Mouse (Mus musculus): Measurements from ENCODE around the gene Ucp3. TPM values are rescaled to one million over a fixed set of nuclear protein-coding genes. Genes with fewer than 3 reads are reported as not detected.
A peak's percentile ranks its signal among the peaks of the same experiment; 100 is the strongest.

Gene Ucp3
- polyA plus RNA-seq, 1 experiment from 2014 or later, result 0.05 TPM

DNA sequence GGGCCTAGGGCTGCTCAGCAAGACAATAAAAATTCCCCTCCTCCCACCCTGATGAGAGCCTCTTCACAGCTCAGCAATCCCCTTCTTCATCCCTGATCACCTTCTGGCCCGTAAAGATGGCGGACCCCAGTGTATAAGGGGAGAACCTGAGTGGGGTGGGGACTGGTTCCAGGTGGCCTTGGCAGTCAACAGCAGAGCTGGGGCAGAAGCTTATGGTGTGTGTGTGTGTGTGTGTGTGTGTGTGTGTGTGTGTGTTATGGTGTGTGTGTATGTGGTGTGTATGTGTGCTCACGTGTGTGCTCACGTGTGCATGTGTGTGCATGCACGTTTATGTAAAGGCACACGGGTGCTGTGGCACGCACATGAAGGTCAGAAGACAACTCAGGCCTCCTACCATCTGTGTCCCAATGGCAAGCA, 21.6 kb downstream of the Ucp3 start:
- H3K9ac ChIP-seq, result peak overlapping the region; percentile 17; the same call in 1 of the 2 replicates
- no peaks in the 10 kb centered on the region for H3K27me3 ChIP-seq (replicated peaks)
- H3K36me3 ChIP-seq, result peaks cover 25% of the 10 kb centered on the region
- 74% methylated on average over 7 of the region's 7 CpGs for WGBS
- H3K27ac ChIP-seq, result peak overlapping the region; percentile 85
- ATAC-seq (ENCODE audit: insufficient read depth, low FRiP score, low read depth), result no peak
- peaks cover 43% of the 10 kb centered on the region for H3K4me1 ChIP-seq
- H3K4me2 ChIP-seq, result peak overlapping the region; percentile 96
- no peaks in the 10 kb centered on the region for H3K9me3 ChIP-seq
- peak overlapping the region; percentile 56 for H3K4me3 ChIP-seq (replicated peaks)

DNA sequence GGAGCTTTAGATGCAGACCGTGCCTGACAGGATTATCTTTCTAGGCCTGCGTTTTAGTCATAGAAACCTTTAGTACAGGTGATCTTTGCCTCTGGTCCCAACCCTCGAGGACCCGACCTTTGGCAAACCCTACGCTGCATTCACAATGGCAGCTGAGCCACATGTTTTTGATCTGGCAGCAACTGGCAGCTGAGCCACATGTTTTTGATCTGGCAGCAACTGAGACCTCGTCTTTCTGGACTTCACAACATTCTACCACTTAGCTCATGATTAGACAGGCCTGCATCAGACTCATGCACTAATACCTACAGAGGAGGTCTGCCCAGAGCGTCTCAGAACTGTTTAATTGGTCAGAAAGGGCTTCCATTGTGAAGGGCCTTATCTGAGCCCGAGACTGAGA, 22.3 kb downstream of the Ucp3 start:
- Histone ChIP-seq H3K4me2 (peak overlapping the region; percentile 96), H3K9ac (peak overlapping the region; percentile 10; the same call in 1 of the 2 replicates), H3K27me3 (replicated peaks) (no peaks in the 10 kb centered on the region), H3K4me3 (replicated peaks) (peak overlapping the region; percentile 56), H3K9me3 (no peaks in the 10 kb centered on the region), H3K27ac (peak overlapping the region; percentile 85), H3K4me1 (peaks cover 43% of the 10 kb centered on the region), H3K36me3 (peaks cover 30% of the 10 kb centered on the region)
- 41% methylated on average over 8 of the region's 8 CpGs for WGBS
- ATAC-seq (ENCODE audit: insufficient read depth, low FRiP score, low read depth), result no peak

DNA sequence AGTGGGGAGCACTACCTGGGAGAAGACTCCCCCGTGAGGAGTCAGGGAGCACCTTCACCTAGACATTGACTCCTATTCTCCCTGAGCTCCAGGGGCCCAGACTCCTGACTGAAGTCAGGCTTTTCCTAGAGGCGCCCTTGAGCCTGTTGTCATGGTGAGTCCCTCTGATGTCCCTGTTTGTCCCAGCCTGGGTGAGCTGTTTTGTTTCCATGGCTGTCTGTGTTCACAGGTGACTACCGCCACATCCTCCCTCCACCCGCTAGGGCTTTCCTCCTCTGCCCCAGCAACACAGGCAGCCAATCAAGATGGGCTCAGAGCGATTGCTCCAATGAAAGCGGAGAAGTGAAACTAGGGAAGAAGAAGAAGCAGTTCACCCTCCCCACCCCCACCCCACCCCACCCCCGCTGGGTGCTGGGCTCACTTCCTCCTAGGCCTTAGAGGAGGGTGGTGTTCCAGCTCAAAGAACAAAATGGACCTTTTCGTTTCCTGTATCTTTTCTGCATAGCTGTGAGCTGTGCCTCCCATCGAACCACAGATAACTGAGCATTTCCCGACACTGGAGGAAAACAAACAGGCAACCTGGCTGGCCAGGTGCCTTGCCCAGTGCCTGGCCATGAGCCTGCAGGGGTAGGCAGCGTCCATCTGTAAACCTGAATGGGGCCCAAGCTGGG, 22.9 kb downstream of the Ucp3 start:
- Histone ChIP-seq H3K4me2 (peak overlapping the region; percentile 96), H3K4me3 (replicated peaks) (peak overlapping the region; percentile 56), H3K36me3 (peaks cover 30% of the 10 kb centered on the region), H3K9me3 (no peaks in the 10 kb centered on the region), H3K9ac (peak overlapping the region; percentile 10; the same call in 1 of the 2 replicates), H3K27ac (peak overlapping the region; percentile 85), H3K27me3 (replicated peaks) (no peaks in the 10 kb centered on the region), H3K4me1 (peaks cover 43% of the 10 kb centered on the region)
- peak; percentile 67 for ATAC-seq (ENCODE audit: insufficient read depth, low FRiP score, low read depth)
- WGBS, result 28% methylated on average over 11 of the region's 11 CpGs

DNA sequence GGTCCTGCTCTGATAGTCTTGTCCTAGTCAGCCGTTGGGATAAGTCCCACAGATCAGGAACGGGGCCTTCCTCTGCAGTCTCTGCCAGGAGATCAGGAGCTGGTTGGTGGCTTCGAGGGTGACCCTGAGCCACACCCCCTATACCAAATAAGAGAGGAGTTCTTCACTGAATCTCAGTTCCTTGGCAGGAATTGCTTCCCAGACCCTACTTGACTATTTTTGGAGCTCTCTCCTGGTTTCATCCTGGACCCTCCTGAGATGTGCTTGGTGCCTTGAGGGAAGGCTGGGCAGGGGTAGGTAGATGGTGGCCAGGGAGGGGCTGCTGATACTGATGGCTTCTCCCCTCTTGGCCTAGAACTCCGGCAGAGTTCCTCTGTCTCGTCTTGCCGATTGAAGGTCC, 23.6 kb downstream of the Ucp3 start:
- Histone ChIP-seq H3K9me3 (no peaks in the 10 kb centered on the region), H3K4me1 (peaks cover 43% of the 10 kb centered on the region), H3K4me3 (replicated peaks) (peak overlapping the region; percentile 56; the same call in 1 of the 2 replicates), H3K9ac (no peak overlapping the region), H3K4me2 (peak overlapping the region; percentile 96), H3K36me3 (peaks cover 30% of the 10 kb centered on the region), H3K27me3 (replicated peaks) (no peaks in the 10 kb centered on the region), H3K27ac (no peak overlapping the region)
- WGBS, result 68% methylated on average over 6 of the region's 6 CpGs
- ATAC-seq (ENCODE audit: insufficient read depth, low FRiP score, low read depth), result no peak

DNA sequence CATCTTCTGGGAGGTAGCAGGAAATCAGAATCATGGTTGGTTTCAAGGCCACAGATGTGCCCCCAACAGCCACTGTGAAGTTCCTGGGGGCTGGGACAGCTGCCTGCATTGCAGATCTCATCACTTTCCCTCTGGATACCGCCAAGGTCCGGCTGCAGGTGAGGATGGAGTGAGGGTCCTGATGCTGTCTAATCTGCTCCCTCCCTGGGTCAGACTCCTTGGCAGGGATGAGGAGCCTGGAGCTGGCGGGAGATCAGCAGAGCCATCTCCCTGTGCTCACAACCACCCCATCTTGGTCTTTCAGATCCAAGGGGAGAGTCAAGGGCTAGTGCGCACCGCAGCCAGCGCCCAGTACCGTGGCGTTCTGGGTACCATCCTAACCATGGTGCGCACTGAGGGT, 24.0 kb downstream of the Ucp3 start:
- Histone ChIP-seq H3K4me2 (peak overlapping the region; percentile 96; the same call in 1 of the 2 replicates), H3K4me1 (peaks cover 43% of the 10 kb centered on the region), H3K36me3 (peaks cover 30% of the 10 kb centered on the region), H3K4me3 (replicated peaks) (peak overlapping the region; percentile 56; the same call in 1 of the 2 replicates), H3K9ac (no peak overlapping the region), H3K27ac (no peak overlapping the region), H3K9me3 (no peaks in the 10 kb centered on the region), H3K27me3 (replicated peaks) (no peaks in the 10 kb centered on the region)
- WGBS, result 99% methylated on average over 9 of the region's 9 CpGs
- ATAC-seq (ENCODE audit: insufficient read depth, low FRiP score, low read depth), result no peak

DNA sequence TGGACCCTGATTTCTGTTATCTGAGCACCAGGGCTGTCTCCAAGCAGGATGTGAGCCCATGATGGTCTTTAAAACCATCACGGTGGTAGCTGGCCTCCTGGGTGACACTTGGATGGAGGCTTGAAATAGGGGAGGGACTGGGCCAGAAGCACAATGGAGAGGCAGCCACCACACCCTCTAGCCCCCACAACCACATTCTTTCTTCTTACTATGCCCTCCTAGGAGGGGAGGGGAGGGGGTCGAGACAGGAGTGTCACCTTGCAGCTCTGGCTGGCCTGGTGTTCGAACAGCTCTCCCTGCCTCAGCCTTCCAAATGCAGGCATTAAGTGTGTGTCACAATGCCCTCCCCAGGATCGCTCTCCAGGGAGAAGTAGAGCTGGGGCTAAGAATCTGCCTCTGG, 24.6 kb downstream of the Ucp3 start:
- no peak overlapping the region for H3K4me2 ChIP-seq
- H3K4me1 ChIP-seq, result peaks cover 40% of the 10 kb centered on the region
- H3K36me3 ChIP-seq, result peaks cover 30% of the 10 kb centered on the region
- no peak overlapping the region for H3K9ac ChIP-seq
- ATAC-seq (ENCODE audit: insufficient read depth, low FRiP score, low read depth), result no peak
- H3K4me3 ChIP-seq (replicated peaks), result no peak overlapping the region
- H3K9me3 ChIP-seq, result no peaks in the 10 kb centered on the region
- 74% methylated on average over 4 of the region's 4 CpGs for WGBS
- no peak overlapping the region for H3K27ac ChIP-seq
- no peaks in the 10 kb centered on the region for H3K27me3 ChIP-seq (replicated peaks)

DNA sequence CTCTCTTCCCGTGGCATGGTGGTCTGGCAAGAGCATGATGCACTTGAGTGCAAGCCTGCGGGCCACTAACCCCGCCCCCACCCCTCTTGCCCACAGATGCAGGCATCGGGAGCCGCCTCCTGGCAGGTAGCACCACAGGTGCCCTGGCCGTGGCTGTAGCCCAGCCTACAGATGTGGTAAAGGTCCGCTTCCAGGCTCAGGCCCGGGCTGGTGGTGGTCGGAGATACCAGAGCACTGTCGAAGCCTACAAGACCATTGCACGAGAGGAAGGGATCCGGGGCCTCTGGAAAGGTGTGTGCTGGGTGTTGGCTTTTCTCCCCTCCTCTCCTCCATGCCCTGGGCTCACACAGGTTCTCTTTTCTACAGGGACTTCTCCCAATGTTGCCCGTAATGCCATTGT, 25.2 kb downstream of the Ucp3 start:
- no peaks in the 10 kb centered on the region for H3K9me3 ChIP-seq
- H3K4me2 ChIP-seq, result no peak overlapping the region
- 90% methylated on average over 13 of the region's 13 CpGs for WGBS
- no peak overlapping the region for H3K9ac ChIP-seq
- peaks cover 38% of the 10 kb centered on the region for H3K4me1 ChIP-seq
- no peaks in the 10 kb centered on the region for H3K27me3 ChIP-seq (replicated peaks)
- H3K4me3 ChIP-seq (replicated peaks), result no peak overlapping the region
- no peak for ATAC-seq (ENCODE audit: insufficient read depth, low FRiP score, low read depth)
- no peak overlapping the region for H3K27ac ChIP-seq
- H3K36me3 ChIP-seq, result peaks cover 30% of the 10 kb centered on the region

DNA sequence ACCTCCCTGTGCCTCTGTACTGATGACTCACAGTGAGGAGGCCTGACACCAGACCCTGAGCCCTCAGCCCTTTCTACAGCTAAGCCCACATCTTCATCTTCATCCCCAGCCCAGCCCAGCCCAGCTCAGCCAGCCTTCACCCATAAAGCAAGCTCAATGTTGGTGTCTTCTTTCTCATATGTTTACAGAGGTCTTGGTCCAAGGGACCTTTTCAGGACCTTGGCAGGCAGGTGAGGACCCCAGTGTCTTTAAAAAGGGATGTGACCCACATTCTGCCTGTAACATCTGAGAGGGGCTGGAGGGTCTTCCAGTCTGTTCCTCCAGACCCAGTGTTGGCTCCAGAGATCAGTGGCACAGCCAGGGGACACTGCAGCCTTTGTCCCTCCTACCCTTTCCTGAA, 26.7 kb downstream of the Ucp3 start:
- H3K4me1 ChIP-seq, result peaks cover 26% of the 10 kb centered on the region
- H3K36me3 ChIP-seq, result peaks cover 30% of the 10 kb centered on the region
- H3K9ac ChIP-seq, result no peak overlapping the region
- no peak overlapping the region for H3K27ac ChIP-seq
- no peaks in the 10 kb centered on the region for H3K9me3 ChIP-seq
- no peak for ATAC-seq (ENCODE audit: insufficient read depth, low FRiP score, low read depth)
- no peak overlapping the region for H3K4me3 ChIP-seq (replicated peaks)
- H3K4me2 ChIP-seq, result no peak overlapping the region
- H3K27me3 ChIP-seq (replicated peaks), result no peaks in the 10 kb centered on the region

DNA sequence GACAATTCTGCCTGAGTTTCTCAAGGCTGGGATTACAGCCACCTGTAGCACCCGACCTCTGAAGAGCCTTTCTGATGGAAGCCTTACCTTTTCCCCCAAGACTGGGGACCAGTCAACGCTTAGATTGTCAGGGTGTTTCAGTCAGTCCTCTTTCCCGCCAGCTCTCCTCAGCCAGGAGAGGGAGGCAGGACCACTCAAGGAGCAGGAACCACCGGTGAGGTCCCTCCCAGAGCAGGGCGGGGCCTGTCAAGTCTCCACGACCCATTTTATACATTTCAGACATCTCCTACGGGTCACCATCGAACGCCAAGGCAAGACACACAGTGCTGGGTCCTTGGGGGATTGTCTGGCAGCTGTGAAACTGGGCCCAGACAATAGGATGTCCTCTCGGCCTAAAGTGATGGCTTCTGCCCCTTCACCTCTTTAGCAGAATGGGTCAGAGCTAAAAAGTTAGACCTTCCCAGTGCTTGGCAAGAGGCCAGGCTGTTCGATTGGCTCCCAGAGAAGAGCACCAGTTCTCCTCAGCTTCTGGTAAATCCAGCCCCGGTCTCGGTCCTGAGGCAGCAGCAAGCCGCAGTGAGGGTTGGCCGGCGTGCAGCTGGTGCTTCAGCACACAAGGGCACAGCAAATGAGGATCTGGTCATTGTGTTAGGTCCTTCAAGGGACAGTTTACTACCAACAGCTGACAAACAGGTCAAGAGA, 27.6 kb downstream of the Ucp3 start:
- no peak overlapping the region for H3K27ac ChIP-seq
- H3K36me3 ChIP-seq, result peaks cover 30% of the 10 kb centered on the region
- H3K4me2 ChIP-seq, result no peak overlapping the region
- no peaks in the 10 kb centered on the region for H3K27me3 ChIP-seq (replicated peaks)
- no peak overlapping the region for H3K4me3 ChIP-seq (replicated peaks)
- no peak for ATAC-seq (ENCODE audit: insufficient read depth, low FRiP score, low read depth)
- H3K9ac ChIP-seq, result no peak overlapping the region
- H3K9me3 ChIP-seq, result no peaks in the 10 kb centered on the region
- WGBS, result 61% methylated on average over 16 of the region's 16 CpGs
- peaks cover 20% of the 10 kb centered on the region for H3K4me1 ChIP-seq

DNA sequence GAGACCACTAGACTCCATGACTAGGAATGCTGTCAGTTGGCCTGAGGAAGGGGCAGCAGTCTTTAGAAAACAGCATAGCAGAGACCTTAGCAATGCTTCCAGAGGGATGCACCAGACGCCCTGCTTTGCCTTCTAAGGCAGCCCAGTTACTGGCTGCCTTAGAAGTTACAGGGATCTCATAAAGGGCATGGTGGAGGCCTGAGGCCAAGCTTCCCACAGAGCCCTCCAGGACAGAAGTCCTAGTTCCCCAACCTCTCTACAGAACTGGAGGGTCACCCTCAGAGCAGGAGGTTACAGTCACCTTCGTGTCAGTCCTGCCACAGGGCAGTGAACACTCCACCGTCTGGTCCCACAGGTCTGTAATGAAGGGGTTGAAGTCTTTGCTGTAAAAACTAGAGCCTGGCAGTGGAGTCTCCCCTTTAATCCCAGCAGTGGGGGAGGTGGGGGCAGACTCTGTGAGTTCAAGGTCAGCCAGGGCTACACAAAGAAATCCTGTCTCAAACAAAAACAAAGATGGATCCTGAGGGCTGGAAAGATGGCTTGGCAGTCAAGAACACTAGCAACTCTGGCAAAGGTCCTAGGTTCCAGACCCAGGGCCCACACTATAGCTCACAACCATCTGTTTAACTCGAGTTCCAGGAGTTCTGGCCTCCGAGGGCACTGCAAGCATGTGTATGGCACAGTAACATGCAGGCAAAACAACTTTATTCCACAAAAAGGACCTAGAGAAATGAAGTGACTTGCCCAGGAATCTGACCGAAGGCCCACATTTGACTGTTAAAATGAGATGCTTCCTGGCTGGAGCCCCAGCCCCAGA, 28.4 kb downstream of the Ucp3 start:
- no peak for ATAC-seq (ENCODE audit: insufficient read depth, low FRiP score, low read depth)
- no peaks in the 10 kb centered on the region for H3K9me3 ChIP-seq
- WGBS, result 63% methylated on average over 6 of the region's 6 CpGs
- no peak overlapping the region for H3K4me2 ChIP-seq
- H3K9ac ChIP-seq, result no peak overlapping the region
- H3K27me3 ChIP-seq (replicated peaks), result no peaks in the 10 kb centered on the region
- H3K27ac ChIP-seq, result no peak overlapping the region
- no peak overlapping the region for H3K4me3 ChIP-seq (replicated peaks)
- peaks cover 29% of the 10 kb centered on the region for H3K36me3 ChIP-seq
- H3K4me1 ChIP-seq, result peaks cover 12% of the 10 kb centered on the region

DNA sequence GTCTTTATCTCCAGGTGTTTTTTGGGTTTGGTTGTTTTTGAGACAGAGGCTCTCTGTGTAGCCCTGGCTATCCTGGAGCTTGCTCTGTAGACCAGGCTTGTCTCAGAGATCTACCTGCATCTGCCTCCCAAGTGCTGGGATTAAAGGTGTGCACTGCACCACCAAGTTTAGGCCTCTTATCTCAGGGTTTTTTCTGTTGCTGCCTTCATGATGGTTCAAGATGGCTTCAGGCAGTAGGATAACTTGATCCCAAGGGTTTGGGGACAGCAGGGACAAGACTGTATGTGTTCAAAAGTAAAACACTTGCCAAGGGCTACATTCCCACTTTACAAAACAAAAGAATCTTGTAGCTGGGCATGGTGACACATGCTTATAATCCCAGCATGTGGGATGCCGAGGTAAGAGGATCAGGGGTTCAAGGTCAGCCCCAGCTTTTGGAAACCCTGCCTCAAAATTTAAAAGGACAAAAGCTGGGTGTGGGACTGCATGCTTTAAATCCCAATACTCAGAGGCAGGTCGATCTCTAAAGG, 29.1 kb downstream of the Ucp3 start:
- H3K4me2 ChIP-seq, result no peak overlapping the region
- no peak for ATAC-seq (ENCODE audit: insufficient read depth, low FRiP score, low read depth)
- 44% methylated on average over 2 of the region's 2 CpGs for WGBS

More for the DNA sequence above, 29.1 kb downstream of the Ucp3 start:
- no peak overlapping the region for H3K4me3 ChIP-seq (replicated peaks)
- no peaks in the 10 kb centered on the region for H3K9me3 ChIP-seq
- H3K9ac ChIP-seq, result no peak overlapping the region
- no peak overlapping the region for H3K27ac ChIP-seq
- H3K4me1 ChIP-seq, result 0 out of 2 replicates have a peak, but pooled peaks cover 6% of the 10 kb centered on the region
- no peaks in the 10 kb centered on the region for H3K27me3 ChIP-seq (replicated peaks)
- H3K36me3 ChIP-seq, result peaks cover 23% of the 10 kb centered on the region
